Mouse (Mus musculus) embryonic facial prominence, embryonic 14.5 days (tissue): ENCODE measurements around the gene Tomm40. TPM values are rescaled to one million over a fixed set of nuclear protein-coding genes. Genes with fewer than 3 reads are reported as not detected.

Experiments used
- ATAC-seq: fragments of 200-750 bp; cut with Nextera tagmentation; 2 replicates; pipeline ENCODE4 v1.8.0; 2017; ENCODE audit warnings: low read depth, moderate number of reproducible peaks, moderate TSS enrichment
- DNase-seq: peaks from one replicate; pipeline ENCODE4 v3.0.0-alpha.2; 2015; ENCODE audit warnings: low spot score
- H3K27ac ChIP-seq: fragments of 300-500 bp; sonication (generic); replicated peaks from 2 replicates; pipeline ENCODE4 v1.5.1; 2014; ENCODE audit warnings: low read depth, mild to moderate bottlenecking, low read length, moderate library complexity
- H3K27me3 ChIP-seq: fragments of 300-500 bp; sonication (generic); replicated peaks from 2 replicates; pipeline ENCODE4 v1.6.1; 2014; ENCODE audit warnings: low read length; ENCODE audit not compliant: control insufficient read depth, insufficient read depth
- H3K36me3 ChIP-seq: fragments of 300-500 bp; sonication (generic); 2 replicates; pipeline ENCODE4 v1.6.1; 2014; ENCODE audit warnings: low read length, mixed read lengths; ENCODE audit not compliant: control insufficient read depth, insufficient read depth
- H3K4me1 ChIP-seq: fragments of 300-500 bp; sonication (generic); 2 replicates; pipeline ENCODE4 v1.6.1; 2014; ENCODE audit warnings: antibody characterized with exemption, low read length; ENCODE audit not compliant: control insufficient read depth, insufficient read depth
- H3K4me2 ChIP-seq: fragments of 300-500 bp; sonication (generic); 2 replicates; pipeline ENCODE4 v1.6.1; 2014; ENCODE audit warnings: low read depth, mild to moderate bottlenecking, low read length, moderate library complexity, mixed read lengths
- H3K4me3 ChIP-seq: fragments of 300-500 bp; sonication (generic); 2 replicates; pipeline ENCODE4 v1.5.1; 2014; ENCODE audit warnings: low read depth, mild to moderate bottlenecking, low read length
- H3K9ac ChIP-seq: fragments of 300-500 bp; sonication (generic); 2 replicates; pipeline ENCODE4 v1.6.1; 2014; ENCODE audit warnings: low read depth, mild to moderate bottlenecking, low read length, moderate library complexity, mixed read lengths
- H3K9me3 ChIP-seq: fragments of 300-500 bp; sonication (generic); 2 replicates; pipeline ENCODE4 v1.6.1; 2016; ENCODE audit warnings: low read length; ENCODE audit not compliant: control insufficient read depth
- WGBS: fragments of 180-500 bp; shearing (Covaris S2); extraction: QIAGEN DNeasy Blood & Tissue Kit; methylation state at CpG from one replicate; pipeline ENCODE4 v1.1.7; 2014; 5-methylcytosine and 5-hydroxymethylcytosine counted together
- polyA plus RNA-seq: library from polyadenylated mRNA; unstranded; fragments of >200 nt; fragmentation: Nextera tagmentation; extraction: Ambion mirVana; gene quantifications from 2 replicates; pipeline ENCODE4 v1.2.1, GENCODE M21; 2014

The Tomm40 gene
- polyA plus RNA-seq, 1 experiment from 2014 or later = 114 TPM

DNA sequence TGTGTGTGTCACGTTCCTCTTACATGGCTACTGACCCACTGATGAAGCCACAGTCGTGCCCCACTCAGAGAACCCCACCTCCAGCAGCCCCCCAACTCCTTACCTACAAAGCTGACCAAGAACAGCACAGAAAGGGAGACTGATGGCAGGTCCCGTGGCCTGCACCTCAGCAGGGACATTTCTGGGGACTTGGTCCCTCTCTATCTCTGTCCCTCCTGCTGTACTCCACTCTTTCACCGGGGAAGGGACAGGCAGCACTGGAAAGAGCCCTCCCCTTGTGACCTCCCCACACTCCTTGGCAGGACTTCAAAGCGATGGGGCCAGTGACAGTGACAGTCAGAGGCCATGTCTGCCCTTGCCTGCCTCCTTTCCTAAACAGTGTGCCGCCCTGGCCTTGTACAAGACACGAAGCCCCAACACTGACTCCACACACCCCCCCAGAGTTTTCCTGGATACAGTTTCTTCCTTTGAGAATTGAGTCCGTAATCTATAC lies 34.0 kb downstream of the Tomm40 start, which contains the start of the genes Gm44805 and Apoc4:
Gm44805 (minus strand) TSS at position 222 of the 493 bp plus-strand sequence.
Apoc4 (minus strand) TSS at position 278 of the 493 bp plus-strand sequence.
- Histone ChIP-seq H3K4me2 (no peak within 1 kb of the TSS), H3K4me1 (no peaks in the 10 kb centered on the region; the same call in 1 of the 2 replicates), H3K9me3 (no peaks in the 10 kb centered on the region), H3K4me3 (no peak within 1 kb of the TSS), H3K27ac (no peak within 1 kb of the TSS), H3K36me3 (no peaks in the 10 kb centered on the region), H3K9ac (no peak within 1 kb of the TSS), H3K27me3 (no peaks in the 10 kb centered on the region)
- 61% methylated on average over 6 of the region's 8 CpGs for WGBS
- DNase-seq (no peak), ATAC-seq (no peak)

DNA sequence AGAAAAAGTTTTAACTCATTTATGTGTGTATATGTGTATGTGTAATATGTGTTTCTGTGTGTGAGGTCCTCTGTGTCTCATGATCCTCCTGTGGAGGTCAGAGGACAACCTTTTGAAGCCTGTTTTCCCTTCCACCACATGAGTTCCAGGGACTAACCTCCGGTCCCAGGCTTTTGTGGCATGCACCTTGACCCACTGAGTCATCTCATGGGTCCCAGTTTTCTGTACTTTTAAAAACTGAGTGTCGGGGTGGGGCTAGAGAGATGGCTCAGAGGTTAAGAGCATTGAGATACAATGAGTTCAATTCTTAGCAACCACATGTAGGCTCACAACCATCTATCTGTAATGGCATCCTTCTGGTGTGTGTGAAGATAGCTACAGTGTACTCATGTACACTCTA lies 34.5 kb downstream of the Tomm40 start:
- Histone ChIP-seq H3K4me1 (no peaks in the 10 kb centered on the region; the same call in 1 of the 2 replicates), H3K4me3 (no peak overlapping the region), H3K36me3 (no peaks in the 10 kb centered on the region), H3K27ac (no peak overlapping the region), H3K27me3 (no peaks in the 10 kb centered on the region), H3K9ac (no peak overlapping the region), H3K4me2 (no peak overlapping the region), H3K9me3 (no peaks in the 10 kb centered on the region)
- DNase-seq = no peak
- ATAC-seq = no peak
- 79% methylated on average over 2 of the region's 2 CpGs for WGBS

DNA sequence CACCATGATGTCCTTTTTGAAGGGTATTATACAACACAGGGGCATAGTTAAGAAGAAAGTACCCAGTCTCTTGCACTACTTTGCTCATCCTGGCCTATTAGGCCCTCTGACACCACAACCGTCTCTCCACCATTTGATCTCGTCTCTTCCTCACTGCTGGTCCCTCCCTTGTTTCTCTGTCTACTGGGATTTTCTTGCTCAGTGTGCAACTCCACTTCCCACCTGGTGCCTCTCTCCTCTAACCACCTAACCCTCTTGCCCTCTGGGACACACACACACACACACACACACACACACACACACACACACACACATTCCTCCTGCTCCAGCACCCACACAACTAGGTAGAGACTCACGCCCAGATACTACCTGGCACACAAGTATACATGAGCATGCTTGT lies 36.3 kb downstream of the Tomm40 start:
- ATAC-seq = no peak
- Histone ChIP-seq H3K4me2 (no peak overlapping the region), H3K36me3 (no peaks in the 10 kb centered on the region), H3K27me3 (no peaks in the 10 kb centered on the region), H3K4me1 (no peaks in the 10 kb centered on the region; the same call in 1 of the 2 replicates), H3K9me3 (no peaks in the 10 kb centered on the region), H3K27ac (no peak overlapping the region), H3K9ac (no peak overlapping the region), H3K4me3 (no peak overlapping the region)
- 89% methylated on average over 3 of the region's 3 CpGs for WGBS
- DNase-seq = no peak

DNA sequence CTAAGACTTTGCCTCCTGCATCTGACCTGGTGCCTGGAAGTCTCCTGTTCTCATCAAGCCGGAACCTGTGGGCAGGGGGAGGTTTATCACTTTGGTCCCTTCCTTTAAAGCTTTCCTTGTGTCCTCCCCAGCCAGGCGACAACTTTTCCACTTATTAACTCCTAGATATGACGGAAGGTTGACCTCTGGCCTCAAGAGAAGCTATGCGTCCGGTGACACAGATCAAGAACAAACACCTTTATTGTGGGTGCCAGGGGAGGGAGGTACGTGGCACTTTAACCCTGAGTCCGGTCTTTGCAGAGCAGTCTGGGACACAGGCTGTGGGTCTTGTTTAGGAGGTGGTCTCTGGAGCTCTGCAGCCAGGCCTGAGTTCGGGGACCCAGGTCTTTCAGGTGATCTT lies 37.4 kb downstream of the Tomm40 start, which contains the start of gene Apoc2:
Apoc2 (minus strand) TSS at position 70 of the 400 bp plus-strand sequence.
- Histone ChIP-seq H3K4me3 (no peak within 1 kb of the TSS), H3K9me3 (no peaks in the 10 kb centered on the region), H3K4me2 (no peak within 1 kb of the TSS), H3K4me1 (no peaks in the 10 kb centered on the region), H3K27ac (no peak within 1 kb of the TSS), H3K27me3 (no peaks in the 10 kb centered on the region), H3K36me3 (no peaks in the 10 kb centered on the region), H3K9ac (no peak within 1 kb of the TSS)
- 69% methylated on average over 8 of the region's 8 CpGs for WGBS
- no peak for DNase-seq
- ATAC-seq = no peak

DNA sequence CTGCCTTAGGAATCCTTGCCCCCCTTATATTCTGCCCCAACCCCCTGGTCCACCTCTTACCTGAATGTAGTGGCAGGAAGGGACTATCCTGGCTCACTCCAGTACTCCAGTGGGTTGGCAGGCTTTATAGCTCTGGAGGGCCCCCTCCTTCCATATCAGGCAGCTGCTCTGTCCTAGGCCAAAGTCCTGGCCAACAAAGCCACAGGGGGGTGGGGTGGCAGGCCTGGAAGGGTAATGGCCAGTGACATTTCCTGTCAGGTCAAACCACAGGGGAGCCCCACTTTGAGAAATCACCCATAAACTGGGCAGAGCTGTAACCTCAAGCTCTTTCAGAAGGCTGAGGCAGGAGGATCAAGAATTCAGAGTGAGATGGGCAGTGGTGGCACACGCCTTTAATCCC lies 38.6 kb downstream of the Tomm40 start:
- ATAC-seq = no peak
- WGBS = 85% methylated on average over 1 of the region's 1 CpGs
- no peaks in the 10 kb centered on the region for H3K4me1 ChIP-seq
- H3K36me3 ChIP-seq = no peaks in the 10 kb centered on the region
- no peak overlapping the region for H3K27ac ChIP-seq
- no peak overlapping the region for H3K9ac ChIP-seq
- no peaks in the 10 kb centered on the region for H3K27me3 ChIP-seq
- DNase-seq = no peak
- H3K4me3 ChIP-seq = no peak overlapping the region
- no peak overlapping the region for H3K4me2 ChIP-seq
- H3K9me3 ChIP-seq = no peaks in the 10 kb centered on the region

DNA sequence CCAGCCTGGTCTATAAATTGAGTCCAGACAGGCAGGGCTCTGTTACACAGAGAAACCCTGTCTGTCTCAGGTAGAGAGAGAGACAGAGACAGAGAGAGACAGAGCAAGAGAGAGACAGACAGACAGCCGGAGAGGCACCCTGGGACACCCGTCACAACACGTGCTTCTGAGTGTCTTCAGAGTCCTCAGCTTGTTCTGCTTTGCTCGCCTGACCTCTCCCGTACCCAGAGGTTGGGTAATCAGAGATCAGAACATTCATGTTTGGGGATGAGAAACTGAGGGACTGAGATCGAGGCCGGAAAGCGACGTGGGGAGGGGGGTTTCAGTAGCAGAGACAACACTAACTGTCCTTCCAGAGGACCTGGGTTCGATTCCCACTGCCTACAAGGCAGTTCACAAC lies 39.4 kb downstream of the Tomm40 start:
- H3K9me3 ChIP-seq = no peaks in the 10 kb centered on the region
- no peak overlapping the region for H3K4me3 ChIP-seq
- H3K4me2 ChIP-seq = no peak overlapping the region
- ATAC-seq = no peak
- no peaks in the 10 kb centered on the region for H3K36me3 ChIP-seq
- no peak overlapping the region for H3K9ac ChIP-seq
- 76% methylated on average over 10 of the region's 10 CpGs for WGBS
- no peaks in the 10 kb centered on the region for H3K4me1 ChIP-seq
- H3K27me3 ChIP-seq = no peaks in the 10 kb centered on the region
- no peak overlapping the region for H3K27ac ChIP-seq
- no peak for DNase-seq

DNA sequence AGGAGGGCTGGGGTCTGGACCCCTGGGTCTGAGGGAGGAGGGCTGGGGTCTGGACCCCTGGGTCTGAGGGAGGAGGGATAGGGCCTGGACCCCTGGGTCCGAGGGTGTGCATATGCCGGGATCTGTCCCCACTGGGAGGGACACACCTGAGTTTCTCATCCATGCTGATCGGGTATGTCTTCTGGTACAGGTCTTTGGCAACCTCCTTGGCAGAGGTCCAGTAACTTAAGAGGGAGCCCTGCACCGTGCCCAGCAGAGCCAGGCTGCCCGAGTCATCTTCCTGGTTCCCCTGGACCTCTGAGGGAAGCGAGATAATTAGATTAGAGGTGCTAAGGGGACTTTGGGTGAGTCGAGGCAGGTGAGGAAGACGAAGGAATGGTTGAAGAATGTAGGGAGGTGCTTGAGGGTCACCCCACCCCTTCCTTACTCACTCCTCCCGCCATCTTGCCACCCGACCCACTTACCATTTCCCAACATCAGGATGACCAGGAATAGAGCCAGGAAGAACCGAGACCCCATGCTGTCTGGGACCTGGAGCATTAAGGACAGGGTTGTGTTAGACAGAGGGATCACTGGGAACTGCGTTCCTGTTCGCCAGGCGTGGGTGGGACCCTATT lies 42.0 kb downstream of the Tomm40 start:
- Histone ChIP-seq H3K4me1 (no peaks in the 10 kb centered on the region), H3K27ac (no peak overlapping the region), H3K27me3 (no peaks in the 10 kb centered on the region), H3K9ac (no peak overlapping the region), H3K36me3 (no peaks in the 10 kb centered on the region), H3K9me3 (no peaks in the 10 kb centered on the region), H3K4me2 (no peak overlapping the region), H3K4me3 (no peak overlapping the region)
- no peak for DNase-seq
- 60% methylated on average over 14 of the region's 14 CpGs for WGBS
- ATAC-seq = no peak

DNA sequence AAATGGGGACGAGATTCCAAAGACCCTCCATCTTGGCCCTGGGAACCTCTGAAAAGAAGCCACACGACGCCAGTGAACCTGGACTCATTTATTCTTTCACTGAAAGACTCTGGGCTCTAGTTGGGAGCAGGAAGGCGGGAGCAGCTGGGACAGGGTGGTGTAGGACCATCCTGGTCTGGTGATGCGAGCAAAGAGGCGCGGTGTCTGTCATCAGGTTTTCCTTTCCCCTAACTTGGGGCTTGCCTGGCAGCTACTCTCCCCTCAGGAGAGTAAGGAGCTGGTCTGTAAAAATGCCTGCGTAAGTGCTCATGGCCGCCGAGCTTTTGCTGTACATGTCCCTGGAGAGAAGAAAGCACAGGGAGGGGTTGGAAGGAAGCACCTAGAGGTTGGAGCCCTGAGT lies 43.7 kb downstream of the Tomm40 start:
- H3K4me2 ChIP-seq = no peak overlapping the region
- no peak overlapping the region for H3K4me3 ChIP-seq
- DNase-seq = no peak
- no peaks in the 10 kb centered on the region for H3K36me3 ChIP-seq
- H3K9me3 ChIP-seq = no peaks in the 10 kb centered on the region
- H3K9ac ChIP-seq = no peak overlapping the region
- no peak for ATAC-seq
- H3K27ac ChIP-seq = no peak overlapping the region
- no peaks in the 10 kb centered on the region for H3K27me3 ChIP-seq
- WGBS = 66% methylated on average over 10 of the region's 10 CpGs
- no peaks in the 10 kb centered on the region for H3K4me1 ChIP-seq
